Mouse (Mus musculus) naive thymus-derived CD4-positive, alpha-beta T cell, adult 5 months (primary cell): Measurements from ENCODE around the gene Olfr1337. TPM values are rescaled to one million over a fixed set of nuclear protein-coding genes. Genes with fewer than 3 reads are reported as not detected.

Source experiments
- polyA plus RNA-seq: library from polyadenylated mRNA; unstranded; fragments of 100-300 nt; shearing (Covaris generic); gene quantifications from one replicate; pipeline ENCODE4 v1.2.1, GENCODE M21; 2017

Olfr1337 gene
- polyA plus RNA-seq: not detected

GRCm38 (mm10) chr4:118782486-118782885 lies at the start of gene Olfr1337:
TSS of gene Olfr1337 (minus strand) at chr4:118782586.

DNA sequence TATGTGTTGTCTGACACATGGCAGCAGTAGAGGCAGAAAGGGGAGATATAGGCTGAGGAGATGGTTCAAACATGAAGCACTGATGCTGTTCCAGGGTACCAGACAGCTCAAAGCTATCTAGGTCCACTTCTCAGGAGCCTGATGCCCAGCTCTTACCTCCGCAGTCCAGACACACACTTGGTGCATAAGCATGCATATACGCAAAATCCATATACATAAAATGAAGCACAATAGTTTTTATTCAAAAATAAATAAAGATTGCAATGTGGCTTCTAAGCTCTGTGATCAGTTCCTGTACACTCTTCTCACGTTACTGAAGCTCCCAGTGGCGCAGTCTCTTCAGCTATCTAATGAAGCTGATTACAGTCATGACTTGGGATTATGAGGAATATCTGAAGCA lies 27.5 kb upstream of the Olfr1337 start, which contains the start of gene Olfr1335:
TSS of gene Olfr1335 (minus strand) at position 101 of the 400 bp plus-strand sequence.

DNA sequence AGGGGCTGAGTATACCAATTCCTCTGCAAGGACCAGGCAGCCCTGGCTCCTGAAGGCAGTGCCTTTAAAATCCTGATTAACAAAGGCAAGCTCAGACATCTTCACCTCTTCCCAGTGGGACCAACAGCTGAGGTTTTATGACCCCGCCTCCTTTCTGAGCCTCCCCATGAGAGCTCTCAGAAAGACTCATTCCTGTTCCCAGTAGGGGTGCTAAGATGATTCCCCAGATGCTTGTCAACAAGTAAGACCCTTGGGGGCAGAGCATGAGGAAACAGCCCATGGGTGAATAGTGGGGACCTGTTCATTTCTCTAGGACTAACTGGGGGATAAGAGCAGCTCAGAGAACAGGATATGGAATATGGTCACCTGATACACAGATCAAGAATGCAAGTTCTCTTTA lies 23.7 kb downstream of the Olfr1337 start, which contains the start of gene Olfr1338:
TSS of gene Olfr1338 (minus strand) at position 101 of the 400 bp plus-strand sequence.

DNA sequence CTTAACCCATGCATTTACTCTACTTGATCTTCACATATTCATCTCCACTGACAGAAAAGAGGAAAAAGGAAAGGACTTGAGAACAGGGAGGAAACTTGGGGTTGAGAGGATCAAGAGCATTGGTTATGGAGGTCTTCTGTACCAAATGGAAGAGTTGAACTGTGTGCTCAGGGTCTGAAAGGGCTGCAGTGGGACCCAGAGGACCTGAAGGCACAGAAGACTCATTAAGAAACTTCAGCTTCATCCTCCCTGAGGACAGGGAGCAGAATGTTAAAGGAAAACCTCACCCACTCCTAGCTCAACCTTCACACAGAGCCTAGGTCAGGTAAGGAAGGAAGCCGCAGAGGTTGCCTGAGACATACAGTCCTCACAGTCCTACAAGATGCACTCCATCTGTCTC lies 50.5 kb downstream of the Olfr1337 start, which contains the start of gene Olfr1339:
TSS of gene Olfr1339 (plus strand) at position 301 of the 400 bp plus-strand sequence.

Other genes starting within 250 kb of the Olfr1337 start
- gene Tmem125, start 238.5 kb downstream of the Olfr1337 start, polyA plus RNA-seq: not detected
- not detected for gene Cfap57, start 161.8 kb downstream of the Olfr1337 start, polyA plus RNA-seq
- 125 TPM for gene Ebna1bp2, start 161.8 kb downstream of the Olfr1337 start, polyA plus RNA-seq
- gene Olfr62, start 123.6 kb downstream of the Olfr1337 start, polyA plus RNA-seq: not detected
- not detected for gene Olfr1342, start 89.8 kb downstream of the Olfr1337 start, polyA plus RNA-seq
- 0.12 TPM for gene Olfr1341, start 79.1 kb downstream of the Olfr1337 start, polyA plus RNA-seq
- gene Olfr1340, start 62.4 kb downstream of the Olfr1337 start, polyA plus RNA-seq: not detected
- gene Olfr1339, start 50.4 kb downstream of the Olfr1337 start, polyA plus RNA-seq: not detected
- not detected for gene Olfr1338, start 23.8 kb downstream of the Olfr1337 start, polyA plus RNA-seq
- not detected for gene Olfr1335, start 27.4 kb upstream of the Olfr1337 start, polyA plus RNA-seq
- not detected for gene Olfr1333, start 53.7 kb upstream of the Olfr1337 start, polyA plus RNA-seq
- not detected for gene Olfr1331, start 82.1 kb upstream of the Olfr1337 start, polyA plus RNA-seq
- gene Olfr1330, start 106.0 kb upstream of the Olfr1337 start, polyA plus RNA-seq: 0.06 TPM
- gene Olfr1329, start 134.9 kb upstream of the Olfr1337 start, polyA plus RNA-seq: not detected
- not detected for gene Olfr1328, start 156.0 kb upstream of the Olfr1337 start, polyA plus RNA-seq
- gene Lao1, start 179.0 kb upstream of the Olfr1337 start, polyA plus RNA-seq: not detected